Mouse (Mus musculus) retina, postnatal 7 days (tissue): ENCODE measurements around the gene Dock2.

Experiments
- DNase-seq: peaks from one replicate; pipeline ENCODE4 v3.0.0-alpha.2; 2012; ENCODE audit warnings: low read depth, low spot score

Gene Dock2

GRCm38 (mm10) chr11:34769946-34770345 lies 13.7 kb downstream of the Dock2 start:
- DNase-seq: no peak

GRCm38 (mm10) chr11:34769396-34769795 lies 14.3 kb downstream of the Dock2 start:
- DNase-seq: no peak

- DNase-seq: no peak
These were observed 19.8 kb downstream of the Dock2 start for GRCm38 (mm10) chr11:34763739-34764361.

GRCm38 (mm10) chr11:34762570-34763127 lies 21.0 kb downstream of the Dock2 start:
- no peak for DNase-seq

GRCm38 (mm10) chr11:34762125-34762524 lies 21.6 kb downstream of the Dock2 start:
- no peak for DNase-seq

- DNase-seq: no peak
These were observed 24.1 kb downstream of the Dock2 start for GRCm38 (mm10) chr11:34759582-34759981.

- DNase-seq: no peak
These were observed 42.6 kb downstream of the Dock2 start for GRCm38 (mm10) chr11:34741081-34741480.

- no peak for DNase-seq
These were observed 43.9 kb downstream of the Dock2 start for GRCm38 (mm10) chr11:34739816-34740215.

GRCm38 (mm10) chr11:34738945-34739344 lies 44.7 kb downstream of the Dock2 start:
- DNase-seq: no peak

GRCm38 (mm10) chr11:34737193-34737592 lies 46.5 kb downstream of the Dock2 start:
- no peak for DNase-seq

- no peak for DNase-seq
These were observed 49.7 kb downstream of the Dock2 start for GRCm38 (mm10) chr11:34734033-34734432.

- DNase-seq: no peak
These were observed 56.2 kb downstream of the Dock2 start for GRCm38 (mm10) chr11:34727467-34727866.

GRCm38 (mm10) chr11:34726699-34727347 lies 56.9 kb downstream of the Dock2 start:
- DNase-seq: no peak

- no peak for DNase-seq
These were observed 70.3 kb downstream of the Dock2 start for GRCm38 (mm10) chr11:34713360-34713759.

GRCm38 (mm10) chr11:34708278-34708677 lies 75.4 kb downstream of the Dock2 start:
- no peak for DNase-seq

GRCm38 (mm10) chr11:34707360-34707759 lies 76.3 kb downstream of the Dock2 start:
- DNase-seq: no peak

- no peak for DNase-seq
These were observed 78.6 kb downstream of the Dock2 start for GRCm38 (mm10) chr11:34705108-34705446.

- no peak for DNase-seq
These were observed 79.1 kb downstream of the Dock2 start for GRCm38 (mm10) chr11:34704384-34705107.

GRCm38 (mm10) chr11:34703851-34704250 lies 79.8 kb downstream of the Dock2 start:
- no peak for DNase-seq

- peak; percentile 5 for DNase-seq
These were observed 101.9 kb downstream of the Dock2 start for GRCm38 (mm10) chr11:34681790-34682189.

- DNase-seq: no peak
These were observed 239.1 kb downstream of the Dock2 start for GRCm38 (mm10) chr11:34544631-34545030.

GRCm38 (mm10) chr11:34532131-34532530 lies 251.6 kb downstream of the Dock2 start:
- no peak for DNase-seq

GRCm38 (mm10) chr11:34530971-34531370 lies 252.7 kb downstream of the Dock2 start:
- no peak for DNase-seq
